Mouse (Mus musculus) liver, adult 2 months (tissue): Measurements from ENCODE around the gene Fasn. TPM values are rescaled to one million over a fixed set of nuclear protein-coding genes. Genes with fewer than 3 reads are reported as not detected.

Source experiments
- DNase-seq: peaks from one replicate; pipeline ENCODE4 v3.0.0-alpha.2; 2011; ENCODE audit warnings: low read depth, low spot score; ENCODE audit errors: extremely low read depth
- H3K27ac ChIP-seq: fragments of 200-500 bp; replicated peaks from 2 replicates; pipeline ENCODE4 v1.5.1; 2012; ENCODE audit warnings: low read depth, mild to moderate bottlenecking, control low read depth, inconsistent platforms, low read length; ENCODE audit not compliant: insufficient read depth
- H3K27me3 ChIP-seq: fragments of 200-500 bp; 2 replicates; pipeline ENCODE4 v1.6.1; 2012; ENCODE audit warnings: mild to moderate bottlenecking, moderate library complexity, low read length, inconsistent platforms; ENCODE audit not compliant: control insufficient read depth, insufficient read depth
- H3K36me3 ChIP-seq: fragments of 200-500 bp; 2 replicates; pipeline ENCODE4 v1.6.1; 2012; ENCODE audit warnings: low read length, inconsistent platforms; ENCODE audit not compliant: control insufficient read depth, insufficient read depth
- H3K4me1 ChIP-seq: fragments of 200-500 bp; 2 replicates; pipeline ENCODE4 v1.6.1; 2011; ENCODE audit warnings: low read length; ENCODE audit not compliant: control insufficient read depth, insufficient read depth
- H3K4me3 ChIP-seq: fragments of 200-500 bp; 2 replicates; pipeline ENCODE4 v1.5.1; 2011; ENCODE audit warnings: low read depth, mild to moderate bottlenecking, control low read depth, low read length, moderate library complexity; ENCODE audit not compliant: insufficient read depth
- H3K79me2 ChIP-seq: fragments of 200-500 bp; 2 replicates; pipeline ENCODE4 v1.6.1; 2012; ENCODE audit warnings: inconsistent platforms, mild to moderate bottlenecking, low read length, moderate library complexity; ENCODE audit not compliant: control insufficient read depth, insufficient read depth
- H3K9ac ChIP-seq: fragments of 200-500 bp; 2 replicates; pipeline ENCODE4 v1.6.1; 2012; ENCODE audit warnings: low read depth, mild to moderate bottlenecking, control low read depth, inconsistent platforms, low read length
- CTCF ChIP-seq: fragments of 200-500 bp; IDR thresholded peaks from 2 replicates; pipeline ENCODE4 v1.5.1; 2011; ENCODE audit warnings: low read depth, low read length, control low read depth
- POLR2A ChIP-seq: fragments of 200-500 bp; IDR thresholded peaks from 2 replicates; pipeline ENCODE4 v1.6.1; 2011; ENCODE audit warnings: low read length, control low read depth; ENCODE audit not compliant: insufficient read depth; ENCODE audit errors: extremely low read depth
- WGBS: fragments of 180-500 bp; shearing (Covaris S2); methylation state at CpG from one replicate; pipeline ENCODE4 v1.1.7; 2018; 5-methylcytosine and 5-hydroxymethylcytosine counted together
- polyA plus RNA-seq: library from polyadenylated mRNA; depleted of rRNA; stranded (reverse); fragments of >200 nt; gene quantifications from 2 replicates; pipeline ENCODE4 v1.2.3, GENCODE M21; 2012
- total RNA-seq: library from RNA; depleted of rRNA; stranded (reverse); fragments of >200 nt; gene quantifications from 2 replicates; pipeline ENCODE4 v1.2.3, GENCODE M21; 2014

Gene Fasn
- total and polyA plus RNA-seq, 2 experiments = 198 to 935 TPM

DNA sequence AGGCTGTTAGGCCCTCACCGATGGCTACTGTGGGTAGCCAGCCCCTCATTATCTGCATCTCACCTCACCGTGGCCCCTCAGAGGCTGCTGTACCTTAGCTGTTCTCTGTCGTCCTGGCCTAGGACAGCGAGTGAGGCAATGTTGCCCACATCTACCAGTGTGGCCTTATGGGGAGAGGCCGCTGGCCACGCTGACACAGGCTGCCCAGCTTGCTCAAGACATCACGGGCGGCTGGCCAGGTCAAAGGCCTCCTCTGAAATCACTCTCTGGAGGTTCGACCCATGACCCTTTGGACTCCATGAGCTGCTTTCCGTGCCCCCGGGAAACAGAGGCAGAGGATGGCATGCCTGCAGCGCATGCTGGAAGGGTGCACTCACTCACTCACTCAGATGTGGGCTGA, 6.3 kb upstream of the Fasn start:
- Histone ChIP-seq H3K27ac (peak overlapping the region; percentile 96), H3K4me1 (peaks cover 22% of the 10 kb centered on the region), H3K4me3 (peak overlapping the region; percentile 41), H3K36me3 (0 out of 2 replicates have a peak, but pooled peaks cover 2% of the 10 kb centered on the region), H3K79me2 (no peaks in the 10 kb centered on the region; the same call in 1 of the 2 replicates), H3K27me3 (no peaks in the 10 kb centered on the region), H3K9ac (peak overlapping the region; percentile 69)
- peak; percentile 97 for DNase-seq
- 34% methylated on average over 12 of the region's 12 CpGs for WGBS
- TF ChIP-seq POLR2A (0 out of 2 replicates have a peak, but pooled peaks have one; percentile 28), CTCF (no peak)

DNA sequence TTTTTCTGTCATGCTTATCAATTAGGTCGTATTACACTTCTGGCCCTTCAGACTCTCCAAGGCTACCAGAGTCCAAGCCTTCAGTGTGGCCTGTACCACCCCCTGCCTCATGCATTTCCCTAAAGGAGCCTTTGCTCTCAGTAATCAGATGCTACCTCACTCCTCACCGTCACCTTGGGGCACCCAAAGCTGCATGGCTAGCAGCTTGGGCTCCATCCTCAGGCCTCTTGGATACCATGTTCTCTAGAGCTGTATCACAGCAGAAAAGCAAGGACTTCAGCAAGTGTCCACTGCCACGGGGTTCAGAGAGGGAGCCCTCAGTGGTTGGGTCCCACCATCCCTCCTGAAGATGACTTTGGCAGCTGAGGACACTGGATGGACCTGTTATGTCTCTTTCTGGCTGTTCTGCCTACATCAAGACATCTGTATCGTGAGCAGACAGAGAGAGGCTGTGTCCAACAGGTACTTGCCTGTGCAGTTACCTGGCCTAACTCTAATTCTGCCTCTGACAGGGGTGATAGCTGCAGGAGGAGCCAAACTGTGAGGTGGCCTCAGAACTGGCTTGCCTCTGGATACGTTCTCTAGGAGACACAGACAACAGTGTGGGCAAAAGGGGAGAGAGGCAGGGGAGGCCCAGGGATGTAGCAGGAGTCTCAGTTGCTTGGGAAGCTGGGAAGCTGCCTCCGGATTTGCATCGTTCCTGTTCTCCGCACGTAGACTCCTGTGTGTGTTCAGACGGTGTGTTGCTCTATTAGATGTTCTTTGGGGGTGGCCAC, 5.6 kb upstream of the Fasn start:
- peak overlapping the region; percentile 93 for H3K27ac ChIP-seq
- H3K4me3 ChIP-seq = no peak overlapping the region
- TF ChIP-seq POLR2A = no peak
- no peak for TF ChIP-seq CTCF
- WGBS = 89% methylated on average over 10 of the region's 10 CpGs
- peak overlapping the region; percentile 69 for H3K9ac ChIP-seq
- no peaks in the 10 kb centered on the region for H3K36me3 ChIP-seq
- peaks cover 30% of the 10 kb centered on the region for H3K4me1 ChIP-seq
- DNase-seq = no peak
- H3K79me2 ChIP-seq = no peaks in the 10 kb centered on the region; the same call in 1 of the 2 replicates
- no peaks in the 10 kb centered on the region for H3K27me3 ChIP-seq

DNA sequence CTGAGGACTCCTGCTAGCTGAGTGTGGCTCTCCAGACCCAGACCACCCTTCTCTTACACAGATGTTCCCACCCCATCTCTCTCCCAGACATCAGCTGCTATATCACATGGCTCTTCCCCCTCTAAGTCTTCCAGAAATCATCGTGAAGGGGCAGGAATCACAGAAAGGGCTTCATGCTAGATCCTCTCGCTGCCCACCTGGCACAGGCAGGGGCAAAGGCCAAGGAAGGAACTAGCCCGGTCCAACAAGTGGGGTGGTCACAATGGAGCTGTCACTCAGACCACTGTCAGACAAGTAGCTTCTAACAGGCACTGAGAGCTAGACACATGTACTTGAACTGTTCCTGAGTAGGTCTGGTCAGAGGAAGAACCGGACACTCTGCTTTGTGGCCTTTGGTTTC, 4.1 kb upstream of the Fasn start:
- Histone ChIP-seq H3K27ac (no peak overlapping the region), H3K36me3 (no peaks in the 10 kb centered on the region), H3K27me3 (no peaks in the 10 kb centered on the region), H3K4me3 (no peak overlapping the region), H3K79me2 (peaks cover 4% of the 10 kb centered on the region), H3K4me1 (peaks cover 23% of the 10 kb centered on the region), H3K9ac (no peak overlapping the region)
- no peak for DNase-seq
- 78% methylated on average over 4 of the region's 4 CpGs for WGBS
- no peak for TF ChIP-seq POLR2A

DNA sequence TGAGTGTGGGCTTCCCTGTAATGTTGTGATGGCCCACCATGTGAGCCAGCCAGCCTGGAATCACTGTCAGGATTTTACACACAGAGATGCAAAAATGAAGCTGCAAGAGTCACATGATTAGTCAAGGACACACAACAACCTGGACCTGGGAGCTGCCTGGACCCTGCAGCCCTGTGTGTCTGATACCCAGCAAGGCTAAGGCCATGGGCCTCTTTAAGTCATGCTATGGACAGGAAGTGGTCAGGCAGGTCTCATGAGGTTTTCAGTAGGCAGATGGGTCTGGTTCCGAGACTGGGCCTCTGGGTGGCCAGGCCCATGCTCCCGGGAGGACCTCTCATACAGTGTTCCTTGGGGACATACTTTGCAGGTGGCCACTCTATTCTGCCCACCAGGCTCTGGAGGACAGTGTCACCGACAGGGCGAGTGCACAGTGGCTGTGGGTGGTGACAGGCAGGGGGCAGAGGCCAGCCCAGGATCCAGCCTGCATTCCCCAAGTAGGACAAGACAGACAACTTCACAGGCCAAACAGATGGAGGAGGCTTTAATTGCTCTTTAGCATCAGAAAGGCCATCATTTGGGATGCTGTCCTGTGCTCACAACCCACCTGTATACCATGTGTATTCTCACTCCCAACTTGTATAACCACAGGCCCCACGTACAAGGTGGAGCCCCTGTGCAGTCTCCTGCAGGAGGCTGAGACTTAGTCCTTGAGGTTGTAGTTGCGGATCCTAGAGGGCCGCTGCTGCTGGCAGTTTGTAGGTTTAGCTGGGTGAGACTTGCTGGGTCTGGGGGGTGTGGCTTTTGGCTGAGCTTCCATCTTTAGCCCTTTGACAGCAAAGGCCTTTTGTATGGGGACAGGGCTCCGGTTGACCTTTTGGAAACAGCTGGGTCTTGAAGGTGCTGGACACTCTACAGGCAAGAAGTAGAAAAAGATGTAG, 1.9 kb upstream of the Fasn start:
- H3K4me3 ChIP-seq = no peak overlapping the region
- no peak overlapping the region for H3K9ac ChIP-seq
- no peak overlapping the region for H3K27ac ChIP-seq
- no peaks in the 10 kb centered on the region for H3K36me3 ChIP-seq
- WGBS = 93% methylated on average over 8 of the region's 8 CpGs
- DNase-seq = no peak
- no peaks in the 10 kb centered on the region for H3K27me3 ChIP-seq
- TF ChIP-seq CTCF = no peak
- no peak for TF ChIP-seq POLR2A
- H3K79me2 ChIP-seq = peaks cover 19% of the 10 kb centered on the region
- H3K4me1 ChIP-seq = peaks cover 31% of the 10 kb centered on the region

DNA sequence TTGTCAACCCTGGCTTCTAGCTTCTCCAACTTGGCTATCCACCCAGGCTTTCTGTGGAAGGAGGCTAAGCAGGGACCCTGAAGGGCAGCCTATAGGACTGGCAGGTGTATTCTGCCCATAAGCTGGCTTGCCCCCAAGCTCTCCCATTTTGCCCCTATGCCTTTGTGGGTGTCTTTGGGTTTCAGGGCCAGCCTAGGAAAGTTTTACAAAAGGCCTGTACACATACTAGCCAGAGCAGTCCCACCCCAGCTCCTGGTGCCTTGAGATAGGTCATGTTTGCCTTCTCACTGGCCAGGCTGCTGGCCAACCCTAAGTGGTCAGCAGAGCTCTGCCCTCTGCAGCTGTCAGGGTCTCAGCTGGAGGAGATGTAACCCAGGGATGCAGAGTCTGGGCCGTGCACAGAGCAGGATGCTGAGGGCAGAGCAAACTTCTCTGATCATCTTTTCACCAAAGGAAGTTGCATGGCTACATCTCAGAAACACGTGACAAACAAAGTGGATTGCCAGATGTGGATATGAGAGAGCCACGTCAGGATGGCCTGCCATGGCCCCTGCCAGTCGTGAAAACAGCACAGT, 1.0 kb upstream of the Fasn start:
- Histone ChIP-seq H3K27me3 (no peaks in the 10 kb centered on the region), H3K4me1 (peaks cover 37% of the 10 kb centered on the region), H3K9ac (no peak overlapping the region), H3K4me3 (no peak overlapping the region), H3K36me3 (peaks cover 3% of the 10 kb centered on the region), H3K27ac (peak overlapping the region; percentile 73), H3K79me2 (peaks cover 19% of the 10 kb centered on the region)
- TF ChIP-seq POLR2A (no peak), CTCF (no peak)
- no peak for DNase-seq
- 59% methylated on average over 4 of the region's 4 CpGs for WGBS
